Mouse (Mus musculus) limb, embryonic 11.5 days (tissue): Measurements from ENCODE around the gene Tns1. TPM values are rescaled to one million over a fixed set of nuclear protein-coding genes. Genes with fewer than 3 reads are reported as not detected.
A peak's percentile ranks its signal among the peaks of the same experiment; 100 is the strongest.

Experiments
- ATAC-seq: fragments of 200-750 bp; cut with Nextera tagmentation; 2 replicates; pipeline ENCODE4 v1.8.0; 2017; ENCODE audit warnings: low read depth; ENCODE audit not compliant: insufficient number of reproducible peaks, low FRiP score, low TSS enrichment
- DNase-seq: peaks from one replicate; pipeline ENCODE4 v3.0.0-alpha.2; 2015; ENCODE audit warnings: low spot score
- H3K27ac ChIP-seq: fragments of 300-500 bp; sonication (generic); replicated peaks from 2 replicates; pipeline ENCODE4 v1.5.1; 2014; ENCODE audit warnings: low read depth, mild to moderate bottlenecking, low read length
- H3K27me3 ChIP-seq: fragments of 300-500 bp; sonication (generic); 2 replicates; pipeline ENCODE4 v1.6.1; 2014; ENCODE audit warnings: mild to moderate bottlenecking, low read length, mixed read lengths; ENCODE audit not compliant: control insufficient read depth, insufficient read depth
- H3K36me3 ChIP-seq: fragments of 300-500 bp; sonication (generic); 2 replicates; pipeline ENCODE4 v1.6.1; 2014; ENCODE audit warnings: mild to moderate bottlenecking, low read length, moderate library complexity, mixed read lengths; ENCODE audit not compliant: control insufficient read depth, insufficient read depth
- H3K4me1 ChIP-seq: fragments of 300-500 bp; sonication (generic); 2 replicates; pipeline ENCODE4 v1.6.1; 2014; ENCODE audit warnings: low read length, mixed read lengths; ENCODE audit not compliant: control insufficient read depth, insufficient read depth
- H3K4me2 ChIP-seq: fragments of 300-500 bp; sonication (generic); 2 replicates; pipeline ENCODE4 v1.6.1; 2014; ENCODE audit warnings: low read depth, mild to moderate bottlenecking, moderate library complexity; ENCODE audit not compliant: severe bottlenecking
- H3K4me3 ChIP-seq: fragments of 300-500 bp; sonication (generic); 2 replicates; pipeline ENCODE4 v1.5.1; 2014; ENCODE audit warnings: low read depth, low read length
- H3K9ac ChIP-seq: fragments of 300-500 bp; sonication (generic); 2 replicates; pipeline ENCODE4 v1.6.1; 2014; ENCODE audit warnings: mild to moderate bottlenecking, low read length
- H3K9me3 ChIP-seq: fragments of 300-500 bp; sonication (generic); 2 replicates; pipeline ENCODE4 v1.6.1; 2016; ENCODE audit warnings: low read length; ENCODE audit not compliant: control insufficient read depth
- WGBS: fragments of 180-500 bp; shearing (Covaris S2); extraction: QIAGEN DNeasy Blood & Tissue Kit; methylation state at CpG from one replicate; pipeline ENCODE4 v1.1.7; 2014; 5-methylcytosine and 5-hydroxymethylcytosine counted together
- polyA plus RNA-seq: library from polyadenylated mRNA; unstranded; fragments of >200 nt; fragmentation: Nextera tagmentation; extraction: Ambion mirVana; gene quantifications from 2 replicates; pipeline ENCODE4 v1.2.1, GENCODE M21; 2014

Tns1 gene
- polyA plus RNA-seq, 1 experiment from 2014 or later, result 36.9 TPM

DNA sequence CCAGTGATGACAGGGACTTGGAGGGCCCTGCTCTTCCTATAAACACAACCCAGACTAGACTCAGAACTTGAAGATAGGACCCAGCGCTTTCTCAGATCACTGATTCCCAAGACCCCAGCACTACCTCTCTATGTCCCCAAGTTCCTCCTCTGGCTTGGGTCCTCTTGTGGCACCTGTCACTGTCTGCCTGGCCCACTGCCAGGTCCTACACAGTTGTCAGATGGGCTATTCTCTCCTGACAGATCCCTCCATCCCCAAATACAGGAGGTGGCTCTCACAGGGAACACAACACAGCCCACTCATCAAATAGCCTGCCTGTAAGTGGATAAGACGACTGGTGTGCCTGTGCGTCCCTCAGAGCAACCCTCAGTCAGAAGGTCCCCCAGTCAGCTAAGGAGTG lies 101.3 kb downstream of the Tns1 start:
- H3K9me3 ChIP-seq, result no peaks in the 10 kb centered on the region
- no peak overlapping the region for H3K9ac ChIP-seq
- peaks cover 41% of the 10 kb centered on the region for H3K4me1 ChIP-seq
- ATAC-seq (no peak), DNase-seq (no peak)
- 88% methylated on average over 3 of the region's 3 CpGs for WGBS
- no peak overlapping the region for H3K27ac ChIP-seq
- H3K36me3 ChIP-seq, result no peaks in the 10 kb centered on the region
- no peaks in the 10 kb centered on the region for H3K27me3 ChIP-seq
- H3K4me2 ChIP-seq, result no peak overlapping the region
- H3K4me3 ChIP-seq, result no peak overlapping the region

DNA sequence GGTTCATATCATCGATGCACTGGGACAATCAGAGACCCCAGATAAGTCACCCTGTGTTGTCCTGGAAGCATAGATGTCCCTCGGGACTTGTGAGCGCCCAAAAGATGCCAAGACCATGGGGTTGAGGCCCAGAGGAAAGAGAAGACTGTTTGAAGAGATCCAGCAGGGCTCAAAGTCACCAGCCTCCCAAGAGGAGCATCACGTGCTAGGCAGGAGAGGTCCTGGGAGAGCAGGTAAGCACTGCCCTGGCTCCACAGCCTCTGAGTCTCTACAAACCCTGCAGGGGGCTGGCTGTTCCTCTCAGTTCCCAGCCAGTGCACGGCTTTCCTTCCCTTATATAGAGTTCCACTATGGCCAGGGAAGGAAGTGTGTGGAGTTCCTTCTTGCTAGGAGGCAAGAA lies 101.7 kb downstream of the Tns1 start:
- no peak overlapping the region for H3K4me3 ChIP-seq
- DNase-seq (no peak), ATAC-seq (no peak)
- no peak overlapping the region for H3K4me2 ChIP-seq
- H3K9me3 ChIP-seq, result no peaks in the 10 kb centered on the region
- H3K36me3 ChIP-seq, result no peaks in the 10 kb centered on the region
- H3K4me1 ChIP-seq, result peaks cover 36% of the 10 kb centered on the region
- no peaks in the 10 kb centered on the region for H3K27me3 ChIP-seq
- H3K9ac ChIP-seq, result no peak overlapping the region
- WGBS, result 77% methylated on average over 5 of the region's 5 CpGs
- no peak overlapping the region for H3K27ac ChIP-seq

DNA sequence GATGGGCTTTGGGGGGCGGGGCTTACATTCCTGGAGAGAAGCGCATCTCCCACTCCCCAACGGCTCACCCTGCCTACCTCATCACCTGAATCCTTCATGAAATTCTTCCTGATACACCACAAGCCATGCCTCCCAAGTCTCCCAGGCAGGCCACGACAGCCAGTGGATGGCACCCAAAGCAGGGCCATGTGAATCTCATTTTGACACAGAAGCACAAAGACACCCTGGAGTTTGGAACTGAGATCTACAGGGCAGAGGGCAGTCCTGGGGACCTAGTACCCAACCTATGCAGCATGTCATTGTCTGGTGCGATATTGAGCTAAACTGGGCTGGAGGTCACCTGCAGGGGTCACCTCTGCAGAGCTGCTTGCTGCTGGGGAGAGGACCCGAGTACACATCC lies 104.0 kb downstream of the Tns1 start:
- H3K9ac ChIP-seq, result no peak overlapping the region
- H3K4me2 ChIP-seq, result no peak overlapping the region
- peaks cover 30% of the 10 kb centered on the region for H3K4me1 ChIP-seq
- no peak overlapping the region for H3K4me3 ChIP-seq
- WGBS, result 75% methylated on average over 6 of the region's 6 CpGs
- no peak for ATAC-seq
- no peaks in the 10 kb centered on the region for H3K9me3 ChIP-seq
- H3K36me3 ChIP-seq, result no peaks in the 10 kb centered on the region
- no peaks in the 10 kb centered on the region for H3K27me3 ChIP-seq
- no peak for DNase-seq
- no peak overlapping the region for H3K27ac ChIP-seq

DNA sequence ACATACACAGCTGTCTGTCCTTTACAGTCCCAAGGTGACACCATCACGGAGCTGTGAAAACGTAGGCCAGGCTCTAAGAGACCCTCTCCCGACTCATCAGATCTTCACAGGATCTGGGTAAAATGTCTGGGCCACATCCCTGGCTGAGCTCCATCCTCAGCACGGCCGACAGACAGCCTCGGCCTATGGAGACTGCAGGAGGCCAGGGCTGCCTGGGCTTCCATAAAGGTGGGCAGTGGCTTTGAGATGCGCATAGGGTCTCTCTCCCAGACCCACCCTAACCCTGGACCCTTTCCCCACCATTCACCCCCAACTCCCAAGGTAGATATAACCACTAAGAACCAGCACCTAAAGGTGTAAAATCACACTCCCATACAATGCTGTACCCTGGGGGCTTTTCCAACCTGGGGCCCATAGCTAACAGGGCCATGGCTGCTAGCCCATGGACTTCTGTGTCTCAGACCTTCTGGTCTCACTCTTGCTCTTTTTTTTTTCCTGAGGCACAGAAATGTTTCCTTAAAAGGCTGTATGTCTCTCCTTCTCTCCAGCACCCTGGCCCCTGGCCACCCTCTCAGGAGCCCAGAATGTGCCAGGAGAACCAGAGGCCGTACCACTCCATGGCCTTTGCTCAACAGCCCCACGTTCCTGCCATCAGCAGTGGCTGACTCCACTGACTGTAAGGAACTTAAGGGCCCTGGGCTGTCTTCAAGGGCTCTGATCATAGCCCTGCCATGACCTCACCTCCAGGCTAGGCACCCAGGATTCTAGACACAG lies 106.7 kb downstream of the Tns1 start:
- H3K4me2 ChIP-seq, result no peak overlapping the region

DNA sequence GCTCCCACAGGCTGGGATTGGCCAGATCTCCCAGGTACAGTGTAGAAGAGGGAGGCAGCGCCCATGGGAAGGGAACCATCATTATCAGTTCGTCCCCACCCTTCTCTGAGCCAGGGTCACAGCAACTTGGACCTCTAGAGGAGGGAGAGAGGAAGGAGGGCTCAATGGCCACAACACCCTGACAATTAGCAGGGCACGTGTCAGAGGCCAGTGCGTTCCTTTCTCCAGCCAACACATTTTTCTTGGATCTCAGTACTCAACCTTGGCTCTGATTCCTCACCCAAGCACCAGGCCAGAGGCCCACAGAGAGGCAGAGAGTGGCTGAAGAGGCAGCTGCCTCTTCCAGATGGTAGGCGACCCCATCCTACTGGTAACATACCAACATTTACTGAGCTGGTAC lies 107.6 kb downstream of the Tns1 start:
- ATAC-seq (no peak), DNase-seq (no peak)
- Histone ChIP-seq H3K4me1 (peaks cover 23% of the 10 kb centered on the region), H3K9ac (no peak overlapping the region), H3K4me2 (no peak overlapping the region), H3K27ac (0 out of 2 replicates have a peak overlapping the region, but pooled peaks have one; percentile 25), H3K27me3 (no peaks in the 10 kb centered on the region), H3K36me3 (no peaks in the 10 kb centered on the region), H3K9me3 (no peaks in the 10 kb centered on the region), H3K4me3 (no peak overlapping the region)
- 83% methylated on average over 5 of the region's 5 CpGs for WGBS

More for the DNA sequence above, 106.7 kb downstream of the Tns1 start:
- Histone ChIP-seq H3K9me3 (no peaks in the 10 kb centered on the region), H3K36me3 (no peaks in the 10 kb centered on the region), H3K9ac (no peak overlapping the region), H3K27me3 (no peaks in the 10 kb centered on the region), H3K4me3 (no peak overlapping the region), H3K4me1 (peaks cover 23% of the 10 kb centered on the region), H3K27ac (no peak overlapping the region)
- 65% methylated on average over 9 of the region's 9 CpGs for WGBS
- no peak for DNase-seq
- ATAC-seq, result no peak

DNA sequence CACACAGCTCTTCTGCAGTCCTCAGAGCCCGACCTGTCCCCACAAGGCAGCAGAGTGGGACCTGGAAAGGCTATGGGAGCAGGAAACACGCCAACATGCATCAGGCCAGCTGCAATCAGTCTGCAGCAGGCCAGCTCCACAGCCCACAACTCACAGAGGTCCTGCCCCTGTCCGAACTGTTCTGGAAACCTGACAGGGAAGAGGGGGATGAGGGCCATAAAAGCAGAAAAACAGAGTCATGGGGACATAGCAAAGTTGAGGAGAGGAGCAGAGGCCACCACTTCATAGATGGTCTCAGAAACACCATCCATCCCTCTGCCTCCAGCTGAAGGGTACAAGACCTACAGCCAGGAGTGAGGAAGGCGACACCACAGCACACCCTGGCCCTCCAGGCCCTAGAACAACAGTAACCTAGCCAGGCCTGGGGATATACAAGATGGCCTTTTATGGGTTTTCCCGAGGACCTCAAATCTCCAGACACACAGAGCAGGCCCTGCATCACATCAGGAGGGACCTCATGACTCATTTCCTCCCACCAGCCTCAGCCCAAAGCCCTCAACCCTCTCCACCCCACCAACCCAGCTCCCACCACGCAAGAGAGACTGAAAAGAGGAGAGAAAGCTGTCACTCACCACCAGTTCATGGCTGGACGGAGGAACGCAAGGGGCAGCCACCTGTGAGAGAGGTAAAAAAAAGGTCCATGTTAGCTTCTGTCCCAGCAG lies 108.6 kb downstream of the Tns1 start:
- Histone ChIP-seq H3K36me3 (no peaks in the 10 kb centered on the region), H3K9ac (no peak overlapping the region), H3K4me3 (no peak overlapping the region), H3K9me3 (no peaks in the 10 kb centered on the region), H3K4me1 (peaks cover 23% of the 10 kb centered on the region), H3K4me2 (no peak overlapping the region), H3K27ac (peak overlapping the region; percentile 25; the same call in 1 of the 2 replicates), H3K27me3 (no peaks in the 10 kb centered on the region)
- WGBS, result 54% methylated on average over 8 of the region's 8 CpGs
- ATAC-seq (no peak), DNase-seq (no peak)

DNA sequence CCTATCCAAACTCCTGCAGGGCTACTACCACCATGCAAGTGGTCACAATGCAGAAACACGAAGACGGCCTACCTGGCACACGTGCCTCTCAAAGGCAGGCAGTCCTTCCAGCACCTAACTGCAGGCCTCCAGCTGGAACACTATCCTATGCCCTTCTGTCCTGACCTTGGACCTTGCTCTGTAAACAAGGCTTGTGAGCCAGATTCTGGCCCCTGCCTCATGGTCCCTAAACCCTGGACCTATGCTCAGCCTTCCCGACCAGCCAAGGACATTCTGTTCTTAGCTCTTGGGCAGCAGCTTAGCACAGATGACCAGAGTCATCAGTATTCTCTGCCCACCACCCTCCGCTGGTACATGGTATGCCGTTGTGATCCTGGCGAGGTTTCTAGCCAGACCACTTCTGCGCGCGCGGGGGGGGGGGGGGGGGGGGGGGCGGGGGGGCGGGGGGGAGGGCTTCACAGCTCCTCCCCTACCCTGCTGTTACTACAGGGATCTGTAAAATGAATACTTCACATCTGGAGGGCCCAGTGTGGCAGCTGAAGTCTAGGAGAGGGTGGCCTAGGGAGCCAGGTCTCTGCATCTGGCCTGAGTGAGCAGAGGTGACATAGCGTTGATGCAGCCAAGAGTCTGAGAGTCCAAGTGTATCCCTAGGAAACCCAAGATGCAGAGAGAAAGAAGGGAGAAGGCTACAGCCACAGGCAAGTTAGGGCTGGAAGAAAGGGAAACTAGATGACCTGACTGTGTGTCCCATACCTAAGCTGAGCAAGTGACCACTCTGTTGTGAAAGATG lies 109.5 kb downstream of the Tns1 start:
- no peak overlapping the region; the same call in 1 of the 2 replicates for H3K27ac ChIP-seq
- H3K9me3 ChIP-seq, result no peaks in the 10 kb centered on the region
- WGBS, result 43% methylated on average over 8 of the region's 14 CpGs
- H3K27me3 ChIP-seq, result no peaks in the 10 kb centered on the region
- H3K4me1 ChIP-seq, result peaks cover 23% of the 10 kb centered on the region
- H3K36me3 ChIP-seq, result no peaks in the 10 kb centered on the region
- no peak overlapping the region for H3K4me2 ChIP-seq
- H3K9ac ChIP-seq, result no peak overlapping the region
- H3K4me3 ChIP-seq, result no peak overlapping the region
- ATAC-seq (no peak), DNase-seq (no peak)

DNA sequence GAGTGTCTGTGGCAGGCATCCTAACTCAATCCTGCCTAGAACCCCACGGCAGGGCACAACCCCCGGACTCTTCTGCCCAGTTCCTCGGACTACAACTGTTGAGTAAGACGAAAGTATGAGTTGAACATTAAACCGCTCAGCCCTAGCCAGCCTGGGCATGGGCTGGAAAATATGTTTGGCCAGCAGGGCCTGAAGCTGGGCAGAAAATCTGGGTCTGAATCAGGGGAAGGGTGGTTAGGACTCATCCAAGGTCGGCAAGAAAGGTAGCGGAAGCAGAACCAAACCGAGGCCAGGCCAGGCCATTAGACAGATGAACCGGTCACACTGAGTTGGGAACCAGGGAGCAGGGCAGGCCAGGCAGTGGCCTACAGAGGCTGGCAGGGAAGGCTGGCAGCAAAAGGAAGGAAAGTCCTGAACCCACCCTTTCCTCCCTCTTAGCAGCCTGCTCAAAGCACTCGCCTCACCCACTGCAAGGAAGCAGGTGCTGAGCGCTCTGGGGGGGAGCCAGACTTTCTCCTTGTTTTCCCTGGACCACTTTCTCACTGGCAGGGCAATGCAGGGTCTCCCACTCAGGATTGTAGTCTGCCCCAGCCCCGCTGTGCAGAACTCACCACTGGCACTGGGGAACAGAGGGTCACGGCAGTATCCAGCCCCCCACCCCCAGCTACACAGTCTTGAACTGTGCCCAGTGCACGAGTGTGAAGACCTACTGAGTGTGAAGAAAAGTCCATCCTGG lies 110.8 kb downstream of the Tns1 start:
- ATAC-seq, result no peak
- Histone ChIP-seq H3K27me3 (no peaks in the 10 kb centered on the region), H3K9me3 (no peaks in the 10 kb centered on the region), H3K4me1 (peaks cover 31% of the 10 kb centered on the region), H3K4me3 (no peak overlapping the region), H3K27ac (no peak overlapping the region), H3K9ac (no peak overlapping the region), H3K4me2 (no peak overlapping the region; the same call in 1 of the 2 replicates), H3K36me3 (no peaks in the 10 kb centered on the region)
- no peak for DNase-seq
- 92% methylated on average over 14 of the region's 14 CpGs for WGBS
